Mouse (Mus musculus) gastrocnemius, postnatal 4 days (tissue): ENCODE measurements around the gene Tex2. TPM values are rescaled to one million over a fixed set of nuclear protein-coding genes. Genes with fewer than 3 reads are reported as not detected.
"Not testable (repeated sequence)": the region's sequence is repeated elsewhere in the genome, so short reads cannot be mapped to it uniquely, and the experiment has no call there.

Source experiments
- DNase-seq, 2 experiments: peaks; one replicate each; pipeline ENCODE4 v3.0.0; 2021 to 2022; ENCODE audit warnings: low spot score in 2 of 2, mixed read lengths in 2 of 2
- total RNA-seq, 2 experiments: library from RNA; stranded (reverse); gene quantifications; 2 replicates each; pipeline ENCODE4 v1.2.3; 2021

Gene Tex2
- total RNA-seq, 2 experiments from 2014 or later: 20.1 to 21.7 TPM

DNA sequence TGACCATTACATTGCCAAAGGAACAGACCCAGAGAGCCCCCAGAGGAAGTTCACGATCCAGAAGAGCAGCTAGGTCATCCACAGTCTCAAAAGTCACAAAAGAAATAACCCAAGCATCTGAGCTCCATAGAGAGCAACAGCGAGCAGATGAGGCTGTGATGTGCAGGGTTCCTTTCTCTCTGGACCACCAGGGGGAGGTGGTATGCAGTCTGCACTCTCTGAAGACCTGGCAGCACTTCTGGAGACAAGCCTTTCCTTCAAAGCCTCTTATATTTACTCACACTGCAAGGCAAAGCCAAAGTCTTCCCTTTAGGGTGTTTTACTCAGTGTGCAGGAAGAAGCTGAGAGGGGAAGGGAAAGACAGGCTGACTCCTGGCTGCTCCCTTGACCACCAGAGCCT, 100.1 kb downstream of the Tex2 start:
- peak; percentile 46 to 70 for DNase-seq

DNA sequence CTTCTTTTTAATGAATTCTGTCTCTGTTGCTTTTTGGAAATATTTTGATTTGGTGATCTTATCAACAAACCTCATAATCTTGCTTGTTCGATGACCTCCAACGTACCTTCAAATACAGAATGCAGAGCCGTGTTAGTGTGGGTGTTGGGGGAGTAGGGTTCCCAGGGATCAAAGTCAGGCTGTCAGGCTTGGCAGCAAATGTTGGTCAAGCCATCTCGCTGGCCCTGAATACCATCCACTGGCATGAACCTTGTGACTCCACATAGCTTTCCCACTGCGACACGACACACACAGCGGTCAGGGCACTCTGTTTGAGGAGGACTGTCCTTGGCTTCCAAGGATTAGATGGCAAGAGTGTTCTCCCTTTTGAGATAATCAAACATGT, 101.2 kb downstream of the Tex2 start:
- no peak for DNase-seq

DNA sequence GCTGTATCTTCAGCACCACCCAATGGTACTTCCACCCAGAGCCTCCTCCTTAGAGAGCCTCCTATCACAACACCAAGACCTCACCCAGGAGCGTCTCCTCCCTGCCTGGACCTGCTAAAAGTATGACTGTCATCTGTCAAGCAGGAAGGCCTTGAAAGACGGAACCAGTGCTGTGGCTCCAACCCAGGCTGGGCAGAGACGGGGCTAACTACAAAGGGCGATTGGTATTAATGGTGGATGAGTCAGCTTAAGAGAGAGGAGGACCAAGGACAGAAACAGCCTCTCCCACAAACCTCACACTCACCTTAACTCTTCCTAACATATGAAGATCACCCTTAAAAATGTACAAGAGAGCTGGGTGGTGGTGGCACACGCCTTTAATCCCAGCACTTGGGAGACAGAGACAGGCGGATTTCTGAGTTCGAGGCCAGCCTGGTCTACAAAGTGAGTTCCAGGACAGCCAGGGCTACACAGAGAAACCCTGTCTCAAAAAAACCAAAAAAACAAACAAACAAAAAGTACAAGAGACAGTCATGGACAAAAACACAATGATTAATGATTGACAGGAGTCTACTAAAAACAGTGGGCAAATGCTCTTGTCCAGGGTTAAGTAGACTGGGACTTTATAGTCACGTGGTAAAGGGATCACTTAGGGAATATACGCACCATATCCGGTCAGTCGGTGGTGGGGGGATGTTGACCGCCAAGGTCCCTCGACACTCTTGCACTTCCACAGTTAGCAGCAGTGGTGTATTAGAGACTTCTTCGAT, 101.8 kb downstream of the Tex2 start:
- no peak for DNase-seq

DNA sequence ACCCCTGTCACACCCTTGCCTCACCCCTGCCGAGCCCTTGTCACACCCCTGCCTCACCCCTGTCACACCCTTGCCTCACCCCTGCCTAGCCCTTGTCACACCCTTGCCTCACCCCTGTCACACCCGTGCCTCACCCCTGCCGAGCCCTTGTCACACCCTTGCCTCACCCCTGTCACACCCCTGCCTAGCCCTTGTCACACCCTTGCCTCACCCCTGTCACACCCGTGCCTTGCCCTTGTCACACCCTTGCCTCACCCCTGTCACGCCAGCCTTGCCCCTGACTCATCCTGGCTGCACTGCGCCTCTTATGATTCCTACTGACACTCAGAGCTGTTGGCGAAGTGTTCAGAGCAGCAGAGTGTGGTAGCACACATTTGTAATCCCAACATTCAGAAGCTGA, 105.6 kb downstream of the Tex2 start:
- no peak for DNase-seq

DNA sequence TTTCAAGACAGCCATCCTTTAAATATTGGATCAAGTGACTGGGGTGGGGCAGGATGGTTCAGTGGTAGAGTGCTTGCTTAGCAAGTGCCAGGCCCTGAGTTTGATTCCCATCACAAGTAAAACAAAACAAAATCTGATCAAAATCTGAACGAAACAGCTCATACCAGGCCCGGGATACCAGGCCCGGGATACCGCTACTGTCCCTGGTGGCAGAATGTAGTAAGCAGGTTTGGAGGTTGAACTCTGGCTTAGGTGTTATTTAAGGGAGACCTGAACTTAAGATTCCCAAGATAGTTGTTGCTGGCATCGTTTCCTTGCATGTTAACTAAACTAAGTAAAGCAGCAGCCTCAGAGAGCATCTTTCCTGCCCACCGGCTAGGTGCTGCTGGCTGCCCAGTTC, 107.0 kb downstream of the Tex2 start:
- no peak for DNase-seq

DNA sequence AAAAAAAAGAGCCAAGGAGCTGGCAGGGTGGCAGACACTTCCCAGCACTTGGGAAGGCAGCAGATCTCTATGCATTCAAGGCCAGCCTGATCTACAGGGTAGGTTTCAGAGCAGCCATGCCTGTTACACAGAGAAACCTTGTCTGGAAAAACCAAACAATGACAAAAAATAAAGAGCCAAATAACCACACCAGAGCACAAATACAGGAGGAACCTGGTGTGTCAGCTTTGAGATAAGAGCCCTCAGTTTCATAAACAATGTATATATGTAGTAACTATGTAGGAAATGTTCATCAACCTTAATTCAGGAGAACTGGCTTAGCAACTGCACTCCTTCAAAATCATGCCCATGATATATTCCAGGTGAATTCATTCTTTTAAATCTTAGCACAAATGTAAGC, 109.1 kb downstream of the Tex2 start:
- DNase-seq: no peak

DNA sequence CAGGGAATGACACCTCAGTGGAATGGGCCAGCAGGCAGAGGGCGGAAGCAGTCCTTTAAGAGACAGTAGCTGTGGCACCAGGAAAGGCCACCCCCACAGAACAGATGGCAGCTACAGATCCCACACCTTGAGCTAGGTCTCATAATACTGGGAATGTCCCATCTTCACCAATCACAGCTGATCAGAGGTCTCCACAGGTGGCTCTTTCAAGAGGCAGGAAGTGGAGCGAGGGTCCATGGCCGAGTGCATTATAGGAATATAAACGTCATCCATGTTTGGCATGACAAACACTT, 109.9 kb downstream of the Tex2 start:
- DNase-seq: no peak

DNA sequence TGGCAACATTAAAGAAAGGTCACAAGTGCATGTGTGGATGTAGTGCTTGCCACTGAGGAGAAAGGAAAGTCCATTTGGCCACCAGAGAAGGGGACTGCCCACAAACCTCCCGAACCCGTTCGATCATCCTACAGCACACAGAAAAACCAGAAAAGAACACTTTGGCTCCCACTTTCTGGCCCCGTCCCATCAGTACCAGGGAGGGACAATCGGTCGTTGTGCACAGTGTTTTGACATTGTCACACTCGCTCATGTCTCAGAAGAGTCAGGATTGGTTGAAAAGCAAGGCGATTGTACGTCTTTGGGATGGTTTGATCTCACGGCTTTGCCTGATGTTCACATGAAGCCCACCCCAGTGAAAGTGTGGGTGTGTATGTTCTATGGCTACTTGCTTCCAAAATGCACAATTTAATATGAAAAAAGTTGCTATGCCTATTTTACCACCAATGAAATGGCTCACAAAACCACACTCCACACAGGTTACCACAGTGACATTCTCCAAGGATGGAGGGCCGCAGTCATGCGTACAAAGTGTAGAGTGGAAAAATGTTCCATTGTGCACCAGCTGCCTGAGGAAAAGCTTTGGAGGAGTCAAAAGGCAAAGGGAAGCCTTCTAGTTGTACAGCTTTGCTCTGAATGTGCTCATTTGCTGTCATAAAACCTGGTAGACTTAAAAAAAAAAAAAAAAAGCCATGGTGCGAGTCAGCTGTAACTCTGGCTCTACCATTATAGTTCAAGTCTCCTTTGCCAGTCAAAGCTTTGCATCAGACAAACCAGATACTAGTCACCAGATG, 110.4 kb downstream of the Tex2 start:
- DNase-seq: no peak

DNA sequence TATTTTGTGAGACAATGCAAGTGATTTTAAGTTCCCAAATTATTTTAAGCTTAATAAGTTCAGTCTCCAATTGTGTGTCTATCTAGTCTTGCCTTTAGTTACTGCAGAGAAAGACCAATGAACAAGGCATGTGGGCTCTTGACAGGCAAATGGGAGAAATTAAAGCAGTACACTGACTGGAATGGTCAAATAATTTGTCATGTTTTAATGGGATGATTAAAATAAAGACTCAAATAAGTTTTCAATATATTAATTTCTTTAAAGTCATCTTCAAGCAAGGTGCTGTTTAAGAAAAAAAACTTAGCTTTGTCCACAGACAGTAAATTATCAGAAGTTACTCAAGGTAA, 111.1 kb downstream of the Tex2 start:
- DNase-seq: no peak

DNA sequence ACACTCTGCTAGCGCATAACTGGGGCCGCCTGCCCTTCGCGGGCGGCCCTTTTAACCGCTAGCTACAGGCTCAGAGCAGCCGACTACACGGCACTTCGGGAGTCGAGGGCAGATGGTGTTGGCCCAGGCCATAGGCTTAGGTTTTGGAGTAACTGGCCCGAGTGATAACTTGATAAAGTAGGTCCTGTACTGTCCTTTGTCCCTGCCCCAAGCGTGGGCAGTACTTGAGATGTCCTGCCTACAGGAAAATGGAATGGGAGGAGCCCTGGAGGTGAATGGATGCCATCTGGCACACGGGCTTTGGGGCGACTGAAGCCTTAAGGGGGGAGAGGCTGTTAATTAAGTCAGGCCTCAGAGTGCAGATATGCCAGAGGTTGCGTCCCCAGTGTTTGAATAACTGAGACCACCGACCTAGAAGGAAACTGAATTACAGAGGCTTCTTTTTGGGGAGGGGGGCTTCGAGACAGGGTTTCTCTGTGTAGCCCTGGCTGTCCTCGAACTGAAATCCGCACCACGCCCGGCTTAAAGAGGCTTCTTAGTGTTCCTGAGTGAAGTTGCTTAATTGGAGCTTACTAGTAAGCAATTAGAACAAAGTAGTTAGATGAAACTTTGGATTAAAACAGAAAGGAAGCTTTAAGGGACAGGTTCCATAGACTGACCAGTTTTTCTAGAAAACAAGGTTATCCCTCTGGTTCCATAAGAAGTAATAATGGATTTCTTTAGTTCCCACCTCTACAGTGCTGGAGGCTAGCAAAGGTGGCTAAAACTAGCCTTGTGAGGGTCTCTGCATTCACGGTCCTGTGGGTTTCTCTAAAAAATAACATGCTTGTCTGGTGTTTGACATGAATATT, 111.7 kb downstream of the Tex2 start:
- peak; percentile 45 to 70 for DNase-seq

DNA sequence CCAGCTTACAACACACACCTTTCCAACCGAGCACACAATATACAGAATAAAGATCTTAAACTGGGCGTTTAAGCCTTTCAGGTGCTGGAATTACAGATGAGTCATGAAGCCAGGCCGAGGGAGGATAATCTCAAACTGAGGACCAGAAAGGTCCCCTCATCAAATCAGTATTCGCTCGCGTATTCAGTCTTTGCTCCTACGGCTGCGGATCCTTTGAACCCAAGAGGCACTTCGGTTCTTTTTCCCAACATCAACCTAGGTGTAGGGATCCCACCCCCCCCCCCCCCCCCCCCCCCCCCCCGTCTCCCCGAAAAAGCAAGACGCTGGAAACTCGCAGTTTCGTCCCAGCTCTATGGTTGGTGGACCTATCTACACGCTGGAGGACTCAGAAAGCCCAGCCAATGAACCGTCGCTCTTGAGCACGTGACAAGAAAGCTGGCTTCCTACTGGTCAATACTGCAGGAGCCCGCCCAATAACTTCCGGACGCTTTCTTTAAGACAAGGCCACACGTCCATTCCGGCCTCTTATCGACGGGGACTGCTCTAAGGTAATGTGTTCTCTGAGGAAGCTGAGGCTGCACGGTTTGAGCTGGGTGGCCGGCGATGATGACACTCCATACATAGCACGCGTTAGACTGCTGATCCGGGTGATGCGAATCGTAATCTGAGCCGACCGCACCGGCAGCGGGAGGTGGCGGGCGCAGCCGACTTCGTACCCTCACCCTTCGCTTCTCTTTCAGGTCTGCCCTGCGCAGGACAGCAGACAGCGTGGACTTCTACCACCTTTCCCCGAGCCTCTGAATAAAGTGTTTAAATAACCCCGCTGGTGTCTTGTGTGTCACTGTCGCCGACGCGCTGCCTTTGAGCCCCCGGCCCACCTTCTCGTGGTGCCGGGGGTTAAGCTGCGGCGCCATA, 112.6 kb downstream of the Tex2 start:
- DNase-seq: peak; percentile 75 to 90

DNA sequence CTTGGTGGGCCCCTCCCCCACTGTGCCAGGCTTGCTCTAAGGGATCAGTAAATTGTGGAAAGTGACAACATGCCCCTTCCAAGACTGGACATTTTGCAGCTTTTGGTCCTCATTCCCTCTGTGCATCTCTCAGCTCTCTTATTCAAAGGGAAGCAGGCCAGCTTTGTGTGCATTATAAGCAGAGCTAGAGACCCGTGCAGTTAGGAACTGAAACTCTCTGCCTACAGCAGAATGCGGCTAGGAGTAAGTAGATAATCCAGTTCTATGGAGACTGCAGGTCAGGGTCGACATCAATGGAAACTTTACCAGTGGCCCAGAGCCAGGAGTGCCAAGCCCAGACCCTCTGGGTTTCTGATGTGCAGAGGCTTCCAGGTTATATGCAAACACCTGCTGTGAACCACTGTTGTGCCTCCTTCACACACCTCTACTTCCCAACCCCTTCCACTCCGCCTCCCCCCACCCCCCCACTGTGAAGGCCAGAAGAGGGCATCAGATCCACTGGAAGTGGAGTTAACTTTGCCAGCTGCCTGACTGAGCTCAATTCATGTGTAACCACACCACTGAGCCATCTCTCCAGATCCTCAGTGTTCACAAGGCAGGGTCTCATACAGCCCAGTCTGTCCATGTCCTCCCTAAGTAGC, 114.4 kb downstream of the Tex2 start:
- DNase-seq: no peak

DNA sequence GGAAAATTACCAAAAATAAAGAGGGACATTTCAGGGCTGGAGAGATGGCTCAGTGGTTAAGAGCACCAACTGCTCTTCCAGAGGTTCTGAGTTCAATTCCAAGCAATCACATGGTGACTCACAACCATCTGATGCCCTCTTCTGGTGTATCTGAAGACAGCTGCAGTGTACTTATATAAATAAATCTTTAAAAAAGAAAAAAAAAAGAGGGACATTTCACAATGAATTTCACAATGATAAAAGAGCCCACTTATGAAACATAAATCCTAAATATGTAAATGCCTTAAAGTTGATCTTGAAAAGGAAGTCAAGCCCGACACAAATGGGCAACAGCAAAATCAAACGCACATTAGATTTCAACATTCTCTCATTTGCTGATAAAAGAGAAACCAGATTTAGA, 115.3 kb downstream of the Tex2 start:
- DNase-seq: no peak

DNA sequence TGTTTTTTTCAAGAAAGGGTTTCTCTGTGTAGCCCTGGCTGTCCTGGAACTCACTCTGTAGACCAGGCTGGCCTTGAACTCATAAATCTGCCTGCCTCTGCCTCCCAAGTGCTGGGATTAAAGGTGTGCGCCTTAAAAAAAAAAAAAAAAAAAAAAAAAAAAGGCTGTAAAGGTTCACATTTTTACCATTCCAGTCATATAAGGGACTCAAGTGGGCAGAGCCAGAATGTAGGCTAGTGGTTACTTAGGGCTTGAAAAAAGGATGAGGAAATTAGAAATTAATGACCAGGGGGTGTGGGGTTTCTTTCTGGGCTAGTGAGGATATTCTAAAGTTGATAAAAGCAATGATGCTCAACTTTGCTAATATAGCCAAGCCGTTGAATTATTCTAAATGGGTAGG, 116.2 kb downstream of the Tex2 start:
- DNase-seq: not testable (repeated sequence)

DNA sequence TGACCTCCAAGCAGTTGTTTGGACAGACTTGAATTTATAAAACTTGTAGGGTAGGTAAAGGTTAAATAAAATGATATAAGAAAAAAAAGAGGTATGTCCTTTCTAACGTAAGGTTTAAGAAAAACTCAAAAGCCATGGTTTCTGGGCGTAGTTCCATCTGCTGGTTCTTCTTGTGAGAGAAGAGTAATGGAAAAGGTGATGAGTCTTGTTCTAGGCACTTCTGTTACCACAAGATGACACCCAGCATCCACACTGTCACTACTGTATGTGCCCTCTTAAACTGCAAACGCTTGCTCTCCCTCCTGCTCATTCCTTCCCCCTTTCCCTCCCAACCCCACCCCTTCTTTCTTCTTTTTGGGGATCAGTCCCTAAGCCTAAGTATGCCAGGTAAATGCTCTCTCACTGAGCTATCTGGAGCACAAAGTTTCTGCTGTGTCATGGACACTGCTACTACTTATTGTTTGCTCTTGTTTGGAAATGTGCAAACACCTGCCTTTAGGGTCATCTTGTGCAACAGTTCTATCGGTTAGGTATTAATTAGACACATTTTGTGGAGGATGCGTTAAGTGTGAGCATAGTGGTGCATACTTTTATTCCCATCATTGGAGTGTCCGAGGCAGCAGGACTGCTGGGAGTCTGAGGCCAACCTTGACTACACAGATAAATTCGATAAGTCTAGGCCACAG, 120.1 kb downstream of the Tex2 start:
- DNase-seq: no peak

DNA sequence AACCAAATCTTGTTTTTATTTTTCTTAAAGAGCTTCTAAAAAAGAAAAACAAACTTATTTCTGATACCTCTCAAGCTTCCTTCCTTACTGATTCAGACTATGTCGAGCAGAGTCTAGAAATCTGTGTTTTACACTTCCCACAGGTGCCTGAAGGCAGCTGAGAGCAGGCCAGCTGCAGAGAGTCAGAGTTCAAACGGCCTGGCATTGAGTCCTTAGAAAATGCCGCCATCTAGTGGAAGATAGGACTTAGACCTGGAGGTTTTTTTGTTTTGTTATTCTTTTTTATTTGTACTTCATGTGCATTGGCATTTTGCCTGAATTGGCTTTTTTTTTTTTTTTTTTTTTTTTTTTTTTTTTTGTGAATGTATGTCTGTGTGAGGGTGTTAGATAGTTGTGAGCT, 121.8 kb downstream of the Tex2 start:
- DNase-seq: peak in 1 of 2 experiments; percentile 46

DNA sequence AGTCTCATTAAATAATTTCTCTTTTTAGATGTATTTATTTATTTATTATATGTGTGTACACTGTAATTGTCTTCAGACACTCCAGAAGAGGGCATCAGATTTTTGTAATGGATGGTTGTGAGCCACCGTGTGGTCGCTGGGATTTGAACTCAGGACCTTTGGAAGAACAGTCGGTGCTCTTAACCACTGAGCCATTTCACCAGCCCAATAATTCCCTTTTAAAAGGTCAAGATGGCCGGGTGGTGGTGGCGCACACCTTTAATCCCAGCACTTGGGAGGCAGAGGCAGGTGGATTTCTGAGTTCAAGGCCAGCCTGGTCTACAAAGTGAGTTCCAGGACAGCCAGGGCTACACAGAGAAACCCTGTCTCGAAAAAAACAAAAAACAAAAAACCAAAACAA, 122.6 kb downstream of the Tex2 start:
- DNase-seq: not testable (repeated sequence)

DNA sequence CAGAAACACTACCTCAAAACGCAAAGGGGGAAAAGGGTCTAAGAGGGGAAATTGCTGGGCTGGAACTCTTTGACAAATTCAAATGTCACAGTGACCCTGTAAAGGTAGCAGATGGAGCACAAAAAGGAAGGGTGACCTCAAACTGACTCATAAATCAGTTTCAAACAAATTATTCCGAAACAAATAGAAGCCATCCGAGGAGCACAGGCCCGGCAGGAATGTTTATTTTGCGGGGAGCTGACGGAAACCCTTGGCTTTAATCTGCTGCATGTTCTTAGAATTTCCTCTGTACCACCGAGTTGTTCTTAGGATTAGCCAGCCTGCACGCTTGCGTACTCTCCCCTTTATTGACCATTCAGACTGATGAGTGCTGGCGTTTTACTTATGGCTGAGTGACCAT, 123.2 kb downstream of the Tex2 start:
- DNase-seq: no peak

DNA sequence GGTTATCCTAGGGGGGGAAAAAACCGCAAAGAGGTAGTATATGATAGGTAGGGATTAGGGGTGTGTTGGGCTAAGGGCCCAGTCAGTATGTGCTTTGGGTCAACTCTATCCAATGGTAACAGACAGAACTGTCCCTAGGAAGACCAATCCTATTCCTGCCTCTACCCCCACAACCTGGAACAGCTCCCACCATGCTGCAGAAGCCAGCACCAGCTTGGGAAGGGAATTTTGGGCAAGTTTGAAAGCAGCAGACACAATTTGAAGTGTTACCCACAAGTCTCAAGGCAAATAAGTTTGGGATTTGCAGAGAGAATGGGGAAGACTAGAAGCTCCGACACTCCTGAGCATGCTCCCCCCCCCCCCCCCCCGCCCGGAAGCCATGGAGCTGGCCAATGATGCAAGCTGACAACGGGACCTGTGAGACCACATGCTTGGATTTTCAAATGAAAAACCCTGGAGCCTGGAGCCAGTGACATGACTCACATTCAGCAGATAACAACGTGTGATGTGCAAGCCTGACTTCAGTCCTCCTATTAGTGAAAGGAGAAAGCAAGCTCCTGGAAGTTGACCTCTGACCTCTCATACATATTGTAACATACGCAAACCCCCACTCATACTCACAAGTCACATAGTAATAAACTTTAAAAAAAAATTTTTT, 124.1 kb downstream of the Tex2 start:
- no peak for DNase-seq
